Mouse (Mus musculus): ENCODE measurements around the gene Ros1.

DNA sequence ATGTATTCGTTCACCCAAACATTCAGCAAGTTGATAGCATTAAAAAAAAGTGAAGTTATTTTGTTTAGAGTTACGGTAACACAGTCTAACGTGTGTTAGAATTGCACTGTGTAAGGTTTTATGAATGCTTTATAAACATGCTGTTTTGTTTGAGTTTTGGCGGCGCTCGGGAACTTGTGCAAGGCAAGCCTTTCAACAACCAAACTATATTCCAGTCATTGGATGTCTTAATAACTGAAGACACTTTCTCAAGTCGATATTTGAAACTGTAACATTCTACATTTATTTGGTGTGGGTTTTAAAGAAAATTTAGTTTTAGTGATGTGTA is 39.6 kb upstream of the Ros1 start:
- TF ChIP-seq CTCF (conservative IDR thresholded peaks at IDR 0.05; ENCODE audit: low read length), result no peak
- TF ChIP-seq NANOG (IDR thresholded peaks at IDR 0.05; ENCODE audit: borderline replicate concordance, low read length), result no peak
- TF ChIP-seq POU5F1 (IDR thresholded peaks at IDR 0.05; ENCODE audit: borderline replicate concordance, low read length), result no peak

All from E14TG2a.4 (cell line).